Mouse (Mus musculus): ENCODE data around the gene Nsrp1. TPM values are rescaled to one million over a fixed set of nuclear protein-coding genes. Genes with fewer than 3 reads are reported as not detected.

Gene Nsrp1
- total and polyA plus RNA-seq, 3 experiments: 8.8 to 45.7 (median 17.6) TPM

DNA sequence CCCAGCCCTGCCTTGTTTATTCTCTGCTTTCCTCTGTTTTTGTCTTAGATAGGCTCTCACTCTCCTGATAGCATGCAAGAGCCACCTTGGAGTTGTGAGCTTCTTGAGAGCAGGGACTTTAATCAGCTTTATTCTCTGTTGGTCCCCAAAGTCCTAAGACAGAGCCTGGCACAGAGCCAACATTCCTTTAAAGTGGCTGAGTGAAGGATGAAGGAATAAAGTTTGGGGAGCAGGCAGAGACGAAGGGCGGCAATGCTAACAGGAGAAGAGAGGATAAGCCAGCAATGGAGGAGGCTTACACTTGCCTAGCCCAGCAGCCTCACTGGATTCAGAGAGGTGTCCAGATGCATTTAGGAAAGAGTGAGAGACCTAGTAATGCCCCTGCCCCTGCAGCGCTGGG is 18.3 kb upstream of the Nsrp1 start:
- dilution Hi-C loops (cut with MboI; ENCODE audit: extremely low pct_ligation_motif_present, extremely low pct_unique_long_range_greater_than_20kb, low sequenced_read_pairs) (no loop called here), in situ Hi-C loops (cut with MboI; ENCODE audit: low pct_ligation_motif_present, low pct_unique_long_range_greater_than_20kb, low sequenced_read_pairs) (no loop called here)
- TF ChIP-seq SMC3 (IDR thresholded peaks at IDR 0.05; ENCODE audit: low read depth, low read length): no peak
- TF ChIP-seq MXI1 (IDR thresholded peaks at IDR 0.05; ENCODE audit: low read depth, low read length): no peak
- TF ChIP-seq NRF1 (IDR thresholded peaks at IDR 0.05; ENCODE audit: low read depth, low read length): no peak
- TF ChIP-seq ZKSCAN1 (IDR thresholded peaks at IDR 0.05; ENCODE audit: borderline replicate concordance, low read depth, low read length): no peak
- no peak for TF ChIP-seq PAX5 (IDR thresholded peaks at IDR 0.05; ENCODE audit: low read length)
- TF ChIP-seq ELF1 (IDR thresholded peaks at IDR 0.05; ENCODE audit: low read depth, low read length): no peak
- no peak for TF ChIP-seq BHLHE40 (IDR thresholded peaks at IDR 0.05; ENCODE audit: low read depth, low read length)
- no peak for TF ChIP-seq IRF4 (IDR thresholded peaks at IDR 0.05; ENCODE audit: low read depth, low read length)
- TF ChIP-seq RAD21 (IDR thresholded peaks at IDR 0.05; ENCODE audit: low read depth, low read length): no peak
- no peak for TF ChIP-seq TCF12 (IDR thresholded peaks at IDR 0.05; ENCODE audit: low read depth, low read length)
- TF ChIP-seq KAT2A (IDR thresholded peaks at IDR 0.05; ENCODE audit: insufficient replicate concordance, low read length): no peak
- no peak for TF ChIP-seq ETS1 (conservative IDR thresholded peaks at IDR 0.05; ENCODE audit: low read depth, low read length)
- TF ChIP-seq MYC (IDR thresholded peaks at IDR 0.05; ENCODE audit: low read depth, low read length): no peak
- no peak for TF ChIP-seq RCOR1 (conservative IDR thresholded peaks at IDR 0.05; ENCODE audit: low read depth, low read length)
- TF ChIP-seq TBP (conservative IDR thresholded peaks at IDR 0.05; ENCODE audit: low read depth, low read length): no peak
- TF ChIP-seq ZNF384 (IDR thresholded peaks at IDR 0.05; ENCODE audit: low read depth, low read length): no peak
- no peak for TF ChIP-seq NELFE (IDR thresholded peaks at IDR 0.05; ENCODE audit: low read depth, low read length)
- TF ChIP-seq JUN (IDR thresholded peaks at IDR 0.05; ENCODE audit: insufficient read depth, low read depth, low read length): no peak

DNA sequence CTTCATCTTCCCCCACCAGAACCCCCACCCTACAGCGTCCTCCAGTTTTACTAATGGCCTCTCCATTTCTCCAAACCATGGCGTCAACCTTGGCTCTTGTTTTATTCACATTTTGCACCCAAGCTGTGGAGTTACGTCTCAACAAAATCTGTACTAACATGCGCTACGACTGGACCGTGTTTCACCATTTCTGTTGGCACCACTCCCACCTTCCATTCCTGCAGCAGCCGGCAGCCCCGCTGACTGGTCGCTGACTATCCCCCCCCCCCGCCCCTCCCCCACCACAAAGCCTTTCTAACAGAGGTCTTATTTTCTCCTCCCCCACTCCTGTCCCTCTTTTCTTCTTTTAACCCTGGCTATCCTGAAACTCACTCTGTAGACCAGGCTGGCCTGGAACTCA is 17.0 kb upstream of the Nsrp1 start:
- H3K36me3 ChIP-seq (replicated peaks in 1 of 2; ENCODE audit: control insufficient read depth in 1 of 2, insufficient read depth in 1 of 2, low read length in 1 of 2): no peaks in the 10 kb centered on the region
- DNase-seq (ENCODE audit: extremely low read depth): no peak
- dilution Hi-C loops (cut with MboI; ENCODE audit: extremely low pct_ligation_motif_present, extremely low pct_unique_long_range_greater_than_20kb, low sequenced_read_pairs): no loop called here
- no peaks in the 10 kb centered on the region for H3K79me2 ChIP-seq (replicated peaks; ENCODE audit: control insufficient read depth, extremely low read depth, insufficient read depth, poor library complexity, severe bottlenecking)
- peaks cover 0 to 7% of the 10 kb centered on the region in 2 experiments; a peak in 1 of 4 replicates for H3K4me1 ChIP-seq (ENCODE audit: control insufficient read depth in 1 of 2, insufficient read depth in 2 of 2)
- no peak overlapping the region for H3K4me2 ChIP-seq (ENCODE audit: insufficient read depth, low read depth, poor library complexity, severe bottlenecking)
- no peak overlapping the region for H3K27ac ChIP-seq (ENCODE audit: insufficient read depth, low read depth)
- no peak overlapping the region for H3K9ac ChIP-seq (ENCODE audit: insufficient read depth, low read depth)
- H3K4me3 ChIP-seq (replicated peaks in 1 of 3; ENCODE audit: low read depth in 2 of 3, low read length in 2 of 3, poor library complexity in 1 of 3): no peak overlapping the region
- in situ Hi-C loops (cut with MboI; ENCODE audit: low pct_ligation_motif_present, low pct_unique_long_range_greater_than_20kb, low sequenced_read_pairs): no loop called here
- TF ChIP-seq CTCF (conservative IDR thresholded peaks at IDR 0.05 in 1 of 2, IDR thresholded peaks at IDR 0.05 in 1 of 2; ENCODE audit: low read depth in 2 of 2, low read length in 2 of 2): no peak
- no peak for TF ChIP-seq IRF4 (IDR thresholded peaks at IDR 0.05; ENCODE audit: low read depth, low read length)
- TF ChIP-seq POLR2AphosphoS2 (IDR thresholded peaks at IDR 0.05; ENCODE audit: low read depth, low read length): no peak
- TF ChIP-seq MYC (IDR thresholded peaks at IDR 0.05; ENCODE audit: low read depth, low read length): no peak
- TF ChIP-seq ZKSCAN1 (IDR thresholded peaks at IDR 0.05; ENCODE audit: borderline replicate concordance, low read depth, low read length): no peak
- no peak for TF ChIP-seq E2F4 (IDR thresholded peaks at IDR 0.05; ENCODE audit: insufficient replicate concordance, low read depth, low read length)
- TF ChIP-seq ZC3H11A (IDR thresholded peaks at IDR 0.05; ENCODE audit: low read depth, low read length): no peak
- TF ChIP-seq EP300 (IDR thresholded peaks at IDR 0.05; ENCODE audit: low read length): no peak
- TF ChIP-seq CHD2 (IDR thresholded peaks at IDR 0.05; ENCODE audit: low read length): no peak
- TF ChIP-seq RAD21 (IDR thresholded peaks at IDR 0.05; ENCODE audit: low read depth, low read length): no peak
- no peak for TF ChIP-seq SMC3 (IDR thresholded peaks at IDR 0.05; ENCODE audit: low read depth, low read length)
- TF ChIP-seq TBP (conservative IDR thresholded peaks at IDR 0.05; ENCODE audit: low read depth, low read length): no peak
- TF ChIP-seq SIN3A (IDR thresholded peaks at IDR 0.05; ENCODE audit: low read length): no peak
- TF ChIP-seq MAZ (IDR thresholded peaks at IDR 0.05; ENCODE audit: low read depth, low read length): no peak
- TF ChIP-seq KAT2A (IDR thresholded peaks at IDR 0.05; ENCODE audit: insufficient replicate concordance, low read length): no peak
- no peak for TF ChIP-seq MAFK (IDR thresholded peaks at IDR 0.05; ENCODE audit: insufficient replicate concordance, low read length)
- no peak for TF ChIP-seq USF1 (IDR thresholded peaks at IDR 0.05; ENCODE audit: low read depth, low read length)
- no peak for TF ChIP-seq NELFE (IDR thresholded peaks at IDR 0.05; ENCODE audit: low read depth, low read length)
- no peak for TF ChIP-seq MAX (IDR thresholded peaks at IDR 0.05; ENCODE audit: low read length)
- TF ChIP-seq MEF2A (IDR thresholded peaks at IDR 0.05; ENCODE audit: borderline replicate concordance, low read depth, low read length): no peak
- H3K27me3 ChIP-seq (replicated peaks): no peaks in the 10 kb centered on the region
- H3K9me3 ChIP-seq (replicated peaks; ENCODE audit: low read length): no peaks in the 10 kb centered on the region

More for the DNA sequence above, 18.3 kb upstream of the Nsrp1 start:
- Histone ChIP-seq H3K9me3 (replicated peaks; ENCODE audit: low read length) (no peaks in the 10 kb centered on the region), H3K79me2 (replicated peaks; ENCODE audit: control insufficient read depth, extremely low read depth, insufficient read depth, poor library complexity, severe bottlenecking) (no peaks in the 10 kb centered on the region), H3K4me3 (replicated peaks in 1 of 3; ENCODE audit: low read depth in 2 of 3, low read length in 2 of 3, poor library complexity in 1 of 3) (no peak overlapping the region), H3K27ac (ENCODE audit: insufficient read depth, low read depth) (no peak overlapping the region), H3K4me2 (ENCODE audit: insufficient read depth, low read depth, poor library complexity, severe bottlenecking) (no peak overlapping the region), H3K36me3 (replicated peaks in 1 of 2; ENCODE audit: control insufficient read depth in 1 of 2, insufficient read depth in 1 of 2, low read length in 1 of 2) (no peaks in the 10 kb centered on the region), H3K4me1 (ENCODE audit: control insufficient read depth in 1 of 2, insufficient read depth in 2 of 2) (peaks cover 4 to 18% of the 10 kb centered on the region in 2 experiments), H3K9ac (ENCODE audit: insufficient read depth, low read depth) (no peak overlapping the region), H3K27me3 (replicated peaks) (no peaks in the 10 kb centered on the region)
- no peak for DNase-seq (ENCODE audit: extremely low read depth)

Measured in CH12.LX (cell line).